Mouse (Mus musculus) cerebellum, adult 2 months (tissue): ENCODE results near the gene Tnfaip2.

Experiments
- CTCF ChIP-seq: fragments of 200-500 bp; IDR thresholded peaks from 2 replicates; pipeline ENCODE4 v1.5.1; 2011; ENCODE audit warnings: low read depth, mild to moderate bottlenecking, control low read depth, low read length, moderate library complexity, borderline replicate concordance; ENCODE audit not compliant: insufficient read depth
- POLR2A ChIP-seq: fragments of 200-500 bp; IDR thresholded peaks from 2 replicates; pipeline ENCODE4 v1.6.1; 2011; ENCODE audit warnings: low read length, control low read depth, borderline replicate concordance; ENCODE audit not compliant: insufficient read depth

DNA sequence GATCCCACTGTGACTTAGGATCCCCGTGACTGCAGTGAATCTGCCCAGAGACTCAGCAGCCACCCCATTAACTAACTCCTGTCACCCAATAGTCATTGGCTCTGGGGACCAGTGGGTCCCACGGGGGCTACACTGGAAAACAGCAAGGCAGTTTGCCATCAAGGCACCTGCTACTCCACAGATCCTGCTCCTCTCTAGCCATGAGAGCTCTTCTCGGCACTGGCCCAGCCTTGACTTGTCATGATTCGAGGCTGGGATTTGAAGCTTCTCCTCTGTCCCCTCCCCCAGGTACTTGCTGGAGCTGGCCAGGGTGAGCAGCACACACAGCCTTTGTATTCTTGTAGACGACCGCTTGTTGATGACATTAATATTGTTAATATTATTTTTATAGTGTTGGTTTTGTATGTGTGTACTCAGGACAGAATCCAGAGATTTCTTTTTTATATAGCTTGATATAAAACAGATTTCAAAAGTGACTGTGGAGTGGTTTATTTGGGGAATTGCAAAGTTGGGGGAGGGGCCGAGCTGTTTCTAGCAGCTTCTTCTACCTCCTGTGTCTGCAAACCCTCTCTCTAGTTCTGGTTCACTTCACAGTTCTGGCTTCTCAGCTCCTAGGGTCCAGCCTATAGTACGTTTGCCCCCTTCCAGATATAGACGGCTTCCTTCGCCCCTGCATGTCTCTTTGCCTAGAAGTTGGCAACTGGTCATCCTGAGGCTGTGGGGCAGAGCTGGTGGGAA lies 12.4 kb downstream of the Tnfaip2 start:
- TF ChIP-seq CTCF = no peak
- TF ChIP-seq POLR2A = no peak
